Mouse (Mus musculus) inflammation-experienced regulatory T-cells, adult 16 weeks (primary cell): Measurements from ENCODE around the gene Adap2. TPM values are rescaled to one million over a fixed set of nuclear protein-coding genes. Genes with fewer than 3 reads are reported as not detected.

Experiments used
- polyA plus RNA-seq: library from polyadenylated mRNA; unstranded; fragments of 100-300 nt; shearing (Covaris generic); gene quantifications from one replicate; pipeline ENCODE4 v1.2.1, GENCODE M21; 2017

Adap2 gene
- polyA plus RNA-seq, result 0.22 TPM

DNA sequence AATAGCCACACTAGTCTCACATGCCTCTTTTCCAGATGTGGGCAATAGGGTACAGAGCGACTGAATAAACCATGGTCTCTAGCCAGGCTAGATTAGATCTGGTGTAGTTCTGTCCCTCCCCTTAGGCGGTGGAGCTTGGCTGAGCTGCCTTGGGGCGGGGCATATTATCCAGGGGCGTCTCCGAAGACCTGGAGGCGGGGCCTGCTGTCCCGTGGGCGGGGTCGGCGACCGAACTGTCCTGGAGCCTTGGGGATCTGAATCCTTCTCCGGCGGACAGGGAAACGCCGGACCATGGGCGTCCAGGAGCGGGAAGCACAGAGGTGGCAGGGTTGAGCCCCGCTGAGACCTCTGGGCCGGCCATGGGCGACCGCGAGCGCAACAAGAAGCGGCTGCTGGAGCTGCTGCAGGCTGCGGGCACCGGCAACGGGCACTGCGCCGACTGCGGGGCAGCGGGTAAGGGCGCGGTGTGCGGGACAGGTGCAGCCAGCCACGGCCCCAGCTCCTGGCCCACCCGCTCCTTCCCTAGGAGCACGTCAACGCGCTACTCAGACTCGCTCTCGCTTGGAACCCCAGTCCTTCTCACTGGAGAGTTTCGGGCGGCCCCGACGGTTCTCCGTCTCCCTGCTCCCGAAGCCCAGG lies at the start of gene Adap2:
TSS of gene Adap2 (plus strand) at position 249 of the 639 bp plus-strand sequence.

DNA sequence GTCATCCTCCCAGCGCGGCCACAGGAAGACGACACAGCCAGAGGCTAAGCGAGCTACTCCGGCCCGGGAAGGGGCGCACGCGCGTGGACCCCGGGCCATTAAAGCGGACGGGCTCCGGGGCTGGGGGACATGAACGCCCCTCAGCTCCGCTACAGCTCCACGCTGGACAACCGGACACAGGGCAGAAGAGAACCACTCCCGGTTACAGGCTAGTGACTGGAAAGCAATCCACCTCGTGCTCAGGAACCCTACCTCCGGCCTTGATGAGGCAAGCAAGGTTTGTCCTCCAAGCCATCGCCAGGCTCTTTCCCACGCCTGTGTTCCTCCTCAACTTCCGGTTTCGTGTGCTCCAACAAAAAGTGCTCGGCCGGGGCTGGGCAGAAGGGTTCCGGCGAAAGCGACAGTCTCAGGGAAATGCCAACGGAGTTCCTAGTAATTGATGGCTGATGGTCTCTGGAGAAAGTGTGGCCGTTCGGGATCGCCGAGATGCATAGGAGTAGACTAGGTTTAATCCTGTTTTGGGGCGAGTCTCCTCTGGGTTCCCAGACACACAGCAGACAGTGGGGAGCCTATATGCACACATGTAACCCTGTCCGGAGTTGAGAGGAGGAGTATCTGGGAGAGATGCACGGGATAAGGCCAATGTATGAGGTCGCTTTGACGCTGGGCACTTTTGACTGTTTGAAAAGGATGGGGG lies 11.9 kb upstream of the Adap2 start, which contains the start of gene Tefm:
TSS of gene Tefm (minus strand) at position 351 of the 697 bp plus-strand sequence.

DNA sequence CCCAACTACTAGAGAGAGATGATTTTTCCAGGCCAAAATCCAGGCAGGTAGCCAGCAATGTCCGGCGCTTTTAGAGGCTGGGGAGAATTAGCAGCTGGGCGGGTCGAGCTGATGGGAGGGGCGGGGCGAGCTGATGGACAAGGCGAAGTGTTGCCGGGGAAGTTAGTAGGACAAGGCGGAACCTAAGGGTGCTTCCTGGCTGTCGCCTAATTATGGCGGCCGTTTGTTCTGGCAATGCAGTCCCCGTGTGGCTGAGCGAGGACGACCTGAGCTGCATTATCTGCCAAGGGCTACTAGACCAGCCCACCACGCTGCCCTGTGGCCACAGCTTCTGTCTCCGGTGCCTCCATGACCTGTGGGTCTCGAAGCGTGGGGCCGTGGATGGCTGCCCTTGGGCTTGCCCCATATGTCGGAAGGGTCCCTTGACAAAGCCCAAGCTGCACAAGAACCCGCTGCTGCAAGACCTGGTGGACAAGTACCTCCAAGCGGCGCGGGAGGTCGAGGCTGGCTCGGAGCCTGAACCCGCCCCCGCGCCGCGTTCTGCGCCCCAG lies 29.9 kb downstream of the Adap2 start, which contains the start of gene Rnf135:
TSS of gene Rnf135 (plus strand) at position 147 of the 551 bp plus-strand sequence.

DNA sequence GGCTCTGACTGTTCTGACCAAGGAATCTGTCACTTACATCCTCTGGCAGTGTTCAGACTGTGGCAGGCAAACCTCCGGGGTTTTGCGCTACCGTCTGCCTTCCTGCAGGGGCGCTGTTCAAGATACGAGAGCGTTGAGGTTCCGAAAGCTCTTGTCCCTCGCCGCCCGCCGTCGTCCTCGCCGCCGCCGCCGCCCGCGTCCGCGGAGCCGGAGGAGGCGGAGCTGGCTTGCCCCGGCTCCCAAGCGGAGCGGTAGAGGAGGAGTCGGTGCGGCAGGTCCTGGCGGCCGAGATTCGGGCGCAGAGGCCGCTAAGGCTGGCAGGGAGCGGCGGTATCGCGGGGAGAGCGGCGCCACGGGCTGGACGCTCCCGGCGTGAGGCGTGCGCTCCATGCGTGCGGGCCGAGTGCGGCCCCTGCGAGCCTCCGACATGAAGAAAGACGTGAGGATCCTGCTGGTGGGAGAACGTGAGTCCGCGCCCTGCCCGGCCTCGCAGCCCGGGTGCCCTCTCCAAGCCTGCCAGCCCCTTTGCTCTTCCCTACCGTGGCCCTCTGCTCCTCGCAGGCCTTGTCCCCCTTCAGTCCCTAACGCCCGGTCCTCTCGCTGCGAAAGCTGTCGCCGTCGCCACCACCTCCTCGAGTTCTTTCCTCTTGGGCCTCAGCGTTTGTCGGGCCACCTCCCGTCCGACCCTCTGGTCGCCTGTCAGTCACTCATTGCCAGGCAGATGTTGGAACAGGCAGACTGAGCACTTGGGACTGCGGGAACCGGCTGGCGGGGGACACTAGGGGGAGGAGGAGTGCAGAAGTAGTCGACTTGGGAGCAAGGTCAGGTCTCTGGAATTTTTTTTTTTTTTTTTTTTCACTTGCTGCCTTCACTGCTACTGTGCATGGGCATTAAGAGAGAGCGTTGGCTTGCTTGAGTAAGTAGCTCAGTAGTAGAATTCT lies 55.2 kb downstream of the Adap2 start, which contains the start of gene Rhot1:
TSS of gene Rhot1 (plus strand) at position 160 of the 941 bp plus-strand sequence.

Other genes starting within 250 kb of the Adap2 start
- gene Utp6, start 191.7 kb upstream of the Adap2 start, polyA plus RNA-seq, result 67.4 TPM
- 11.4 TPM for gene Suz12, start 161.0 kb upstream of the Adap2 start, polyA plus RNA-seq
- gene Crlf3, start 73.1 kb upstream of the Adap2 start, polyA plus RNA-seq, result 400 TPM
- gene Atad5, start 64.7 kb upstream of the Adap2 start, polyA plus RNA-seq, result 5.9 TPM
- 26.4 TPM for gene Tefm, start 11.9 kb upstream of the Adap2 start, polyA plus RNA-seq
- 21.4 TPM for gene Rnf135, start 29.7 kb downstream of the Adap2 start, polyA plus RNA-seq
- 34.8 TPM for gene Rhot1, start 54.9 kb downstream of the Adap2 start, polyA plus RNA-seq
- gene Rhbdl3, start 146.8 kb downstream of the Adap2 start, polyA plus RNA-seq, result 0.87 TPM
- gene 5730455P16Rik, start 223.9 kb downstream of the Adap2 start, polyA plus RNA-seq, result 17.5 TPM
- 293 TPM for gene Zfp207, start 229.2 kb downstream of the Adap2 start, polyA plus RNA-seq